Mouse (Mus musculus) layer of hippocampus, postnatal 14 days (tissue): ENCODE results near the gene Rpgrip1l. TPM values are rescaled to one million over a fixed set of nuclear protein-coding genes. Genes with fewer than 3 reads are reported as not detected.

Experiments used
- DNase-seq, 2 experiments: peaks; one replicate each; pipeline ENCODE4 v3.0.0; 2021 to 2022; ENCODE audit warnings: low spot score in 2 of 2, mixed read lengths in 1 of 2
- total RNA-seq, 2 experiments: library from RNA; stranded (reverse); gene quantifications; 2 replicates each; pipeline ENCODE4 v1.2.3; 2021

The Rpgrip1l gene
- total RNA-seq, 2 experiments from 2014 or later: 21.0 to 21.9 TPM

DNA sequence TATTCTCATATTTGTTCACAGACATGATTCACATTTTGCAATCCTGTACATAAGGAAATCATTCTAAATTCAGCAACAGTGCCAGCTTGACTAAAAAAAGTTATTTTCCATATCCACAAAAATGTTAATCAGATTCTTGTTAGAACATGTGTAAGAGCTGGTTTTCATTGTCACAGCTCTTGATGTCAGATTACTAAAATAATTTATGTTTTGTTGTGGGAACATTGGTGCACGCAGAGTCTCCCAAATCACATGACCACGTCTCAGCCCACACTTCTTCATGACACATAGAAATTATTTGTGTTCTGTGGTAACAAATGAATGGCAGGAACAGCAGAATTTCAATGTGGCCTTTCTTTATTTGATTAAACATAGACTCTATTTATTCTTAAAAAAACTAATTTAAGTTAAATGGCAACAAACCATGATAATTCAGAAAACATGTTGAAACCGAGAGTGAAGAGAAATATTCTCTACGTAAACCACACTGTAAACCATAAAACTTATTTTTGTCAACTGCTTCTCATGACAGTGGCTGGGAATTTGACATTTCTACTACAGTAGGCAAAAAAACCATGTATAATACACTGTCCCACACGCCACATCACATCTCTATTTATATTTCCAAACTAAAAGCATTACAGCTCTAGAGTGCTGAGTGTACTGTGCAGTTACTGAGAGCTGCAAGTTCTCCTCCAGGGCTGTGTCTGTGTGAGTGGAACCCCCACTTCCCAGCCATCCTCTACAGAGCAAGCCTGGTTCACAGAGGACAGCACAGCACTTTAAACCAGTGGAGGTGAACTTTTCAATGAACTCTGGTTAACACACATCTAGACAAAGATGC is 95.8 kb downstream of the Rpgrip1l start:
- no peak for DNase-seq

DNA sequence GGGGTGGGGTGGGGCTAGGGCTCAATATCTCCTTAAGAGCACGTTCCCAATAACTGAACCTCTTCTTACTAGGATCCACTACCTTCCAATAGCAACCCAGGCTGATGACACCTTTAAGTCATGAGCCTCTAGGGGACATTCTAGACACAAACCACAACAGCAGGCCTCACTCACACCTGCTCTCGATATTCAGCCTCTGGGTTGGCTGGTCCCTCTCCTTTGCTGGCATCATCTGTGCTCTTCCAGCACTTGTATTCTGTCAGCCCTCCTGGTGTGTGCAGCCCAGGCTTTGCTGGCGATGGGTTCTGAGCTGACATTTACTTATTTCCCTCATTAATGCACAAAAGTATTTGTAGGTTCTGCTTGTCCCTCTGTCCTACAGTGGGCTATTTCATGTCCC is 98.8 kb downstream of the Rpgrip1l start:
- no peak for DNase-seq

GRCm38 (mm10) chr8:91212948-91213347 is 100.1 kb downstream of the Rpgrip1l start:
- DNase-seq: no peak

- DNase-seq: no peak
These were observed 103.4 kb downstream of the Rpgrip1l start for GRCm38 (mm10) chr8:91209658-91210057.

- no peak for DNase-seq
These were observed 105.4 kb downstream of the Rpgrip1l start for GRCm38 (mm10) chr8:91207676-91208075.

- no peak for DNase-seq
These were observed 107.2 kb downstream of the Rpgrip1l start for GRCm38 (mm10) chr8:91205897-91206296.

GRCm38 (mm10) chr8:91201184-91201583 is 111.9 kb downstream of the Rpgrip1l start:
- DNase-seq: no peak

DNA sequence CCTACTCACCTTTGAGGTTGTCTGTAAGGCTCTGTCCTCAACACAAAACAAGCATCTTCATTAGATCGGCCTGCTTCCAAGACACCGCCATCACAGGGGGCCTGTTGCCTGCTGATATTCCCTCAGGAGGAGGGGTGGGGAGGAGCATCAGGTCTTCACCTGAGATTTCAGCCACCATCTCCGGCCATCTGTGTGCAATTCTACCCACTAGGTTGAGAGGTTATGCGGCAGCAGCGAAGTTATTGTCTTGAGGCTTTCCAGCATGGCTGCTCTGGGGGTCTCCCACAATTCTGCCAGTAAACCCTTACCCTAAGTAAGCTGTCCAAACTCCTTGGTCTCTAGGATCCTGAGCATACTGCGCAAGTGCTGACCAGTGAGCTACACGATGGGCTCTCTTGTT is 113.2 kb downstream of the Rpgrip1l start, which contains the start of gene Aktip:
Aktip (minus strand) TSS at position 101 of the 400 bp plus-strand sequence.
- no peak for DNase-seq

DNA sequence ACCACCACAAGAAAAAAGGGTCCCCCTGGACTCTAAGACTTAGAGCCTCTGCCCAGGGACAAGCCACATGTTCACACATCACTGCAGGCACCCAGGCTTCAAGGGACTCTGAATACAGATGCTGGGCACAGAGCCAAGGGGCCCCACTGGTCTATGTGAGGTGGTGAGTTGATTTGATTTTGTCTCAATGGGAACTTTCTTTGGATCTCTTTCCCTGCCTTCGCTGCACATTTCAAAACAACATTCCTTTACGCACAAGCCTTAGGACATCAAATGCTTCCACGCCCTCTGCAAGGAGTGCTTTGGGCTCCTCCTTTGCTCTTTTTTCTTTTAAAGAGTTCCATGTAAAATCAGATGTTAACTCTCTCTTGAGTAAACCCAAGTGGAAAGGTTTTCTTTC is 115.0 kb downstream of the Rpgrip1l start:
- DNase-seq: no peak

DNA sequence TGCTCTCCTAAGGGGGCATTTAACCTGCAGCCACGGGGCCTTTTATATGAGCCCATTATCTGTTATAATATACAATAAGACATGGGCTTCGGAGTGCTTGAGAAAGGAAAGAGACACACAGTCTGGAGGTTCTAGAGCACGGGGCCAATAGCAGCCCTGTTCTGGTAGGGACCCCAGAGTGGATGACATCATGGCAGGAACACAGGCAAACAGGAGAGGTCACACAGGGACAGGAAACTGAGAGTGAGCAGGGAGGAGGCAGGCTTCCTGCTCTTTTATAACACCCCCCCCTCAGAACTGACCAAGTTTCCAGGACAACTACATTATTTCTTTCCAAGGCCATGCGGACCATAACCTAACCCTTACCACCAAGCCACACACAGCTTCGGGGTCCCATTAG is 115.8 kb downstream of the Rpgrip1l start:
- no peak for DNase-seq

GRCm38 (mm10) chr8:91196661-91197060 is 116.4 kb downstream of the Rpgrip1l start:
- no peak for DNase-seq

- DNase-seq: no peak
These were observed 119.0 kb downstream of the Rpgrip1l start for GRCm38 (mm10) chr8:91194081-91194480.

GRCm38 (mm10) chr8:91192941-91193340 is 120.1 kb downstream of the Rpgrip1l start:
- DNase-seq: no peak

GRCm38 (mm10) chr8:91190816-91191340 is 122.2 kb downstream of the Rpgrip1l start:
- DNase-seq: peak; percentile 56 to 66

GRCm38 (mm10) chr8:91188152-91188551 is 124.9 kb downstream of the Rpgrip1l start:
- no peak for DNase-seq

DNA sequence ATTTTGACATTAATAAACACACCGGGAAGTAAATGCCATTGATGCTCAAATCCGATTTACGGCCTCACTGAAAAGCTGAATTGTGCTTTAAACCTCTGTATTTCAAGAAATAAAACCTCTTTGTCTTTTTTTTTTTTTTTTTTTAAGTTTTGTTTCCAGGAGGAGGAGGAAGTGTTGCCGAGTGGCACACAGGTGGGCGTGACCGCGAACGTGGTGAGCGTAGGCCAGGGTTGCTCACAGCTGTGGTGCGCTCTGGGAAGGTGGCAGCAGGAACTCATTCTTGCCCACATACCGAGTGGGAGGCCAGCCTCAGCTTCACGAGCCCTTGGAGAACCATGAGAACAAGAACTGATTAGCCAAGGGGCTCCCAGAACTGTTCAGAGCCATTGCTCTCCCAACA is 126.7 kb downstream of the Rpgrip1l start:
- no peak for DNase-seq

DNA sequence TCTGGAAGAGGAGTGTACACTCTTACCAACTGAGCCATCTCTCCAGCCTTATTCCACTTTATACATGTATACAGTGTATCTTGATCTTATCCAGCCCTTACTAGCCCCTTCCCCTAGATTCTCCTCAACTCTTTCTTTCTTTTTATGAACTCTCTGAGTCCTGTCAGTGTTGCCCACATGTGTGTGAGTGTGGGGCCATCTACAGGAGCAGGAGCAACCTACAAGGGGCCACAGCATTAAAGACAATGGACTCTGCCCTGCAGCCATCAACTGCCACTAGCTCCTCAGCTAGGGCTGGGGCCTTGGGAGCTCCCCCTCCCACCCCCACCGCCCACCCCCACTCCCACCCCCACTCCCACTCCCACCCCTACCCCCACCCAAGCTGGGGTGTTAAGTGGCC is 135.4 kb downstream of the Rpgrip1l start:
- no peak for DNase-seq

DNA sequence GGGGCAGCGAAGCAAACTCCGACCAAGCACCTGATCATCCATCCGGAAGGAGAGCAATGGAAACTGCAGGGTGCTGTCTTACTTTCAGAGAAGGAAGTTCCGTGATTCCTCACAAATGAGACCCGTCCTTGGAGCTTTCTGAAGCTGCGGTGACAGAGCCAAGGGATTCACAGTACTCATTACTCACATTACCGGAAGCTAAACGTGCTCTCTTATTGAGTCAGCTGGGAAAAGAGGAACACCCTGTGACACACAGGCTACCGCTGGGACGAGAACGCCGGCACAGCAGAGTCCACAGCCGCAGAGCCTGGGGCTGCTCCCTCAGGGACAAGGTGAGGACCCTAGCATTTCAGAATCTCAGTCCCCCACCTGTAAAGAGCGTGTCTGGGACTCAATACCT is 136.9 kb downstream of the Rpgrip1l start:
- DNase-seq: no peak

DNA sequence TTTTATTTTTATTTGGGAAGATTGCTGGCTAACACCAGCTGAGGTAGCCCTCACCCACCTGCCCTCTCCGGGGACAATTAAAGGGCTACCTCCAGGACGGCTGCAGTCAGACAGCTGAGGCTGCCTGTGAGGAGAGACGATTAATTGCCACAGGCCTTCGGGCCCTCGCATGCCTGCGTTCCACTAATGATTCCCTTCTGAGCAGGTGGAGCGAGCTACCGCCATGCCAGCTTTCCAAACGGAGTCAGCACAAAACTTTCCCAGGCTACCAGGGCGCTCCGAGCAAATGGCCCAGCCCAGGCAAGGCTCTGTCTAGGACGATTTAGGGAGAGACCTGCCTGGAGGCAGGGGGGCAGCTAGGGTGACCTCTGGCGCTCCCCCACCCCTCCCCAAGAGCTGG is 141.5 kb downstream of the Rpgrip1l start:
- no peak for DNase-seq

- peak; percentile 24 to 69 for DNase-seq
These were observed 142.1 kb downstream of the Rpgrip1l start for GRCm38 (mm10) chr8:91170914-91171313.

GRCm38 (mm10) chr8:91170152-91170551 is 142.9 kb downstream of the Rpgrip1l start:
- DNase-seq: no peak
